Mouse (Mus musculus) limb, embryonic 15.5 days (tissue): ENCODE data around the gene Foxred2. TPM values are rescaled to one million over a fixed set of nuclear protein-coding genes. Genes with fewer than 3 reads are reported as not detected.

Experiments
- ATAC-seq: fragments of 200-750 bp; cut with Nextera tagmentation; 2 replicates; pipeline ENCODE4 v1.8.0; 2017; ENCODE audit warnings: low read depth, moderate TSS enrichment; ENCODE audit not compliant: insufficient number of reproducible peaks, low FRiP score, low TSS enrichment
- H3K27ac ChIP-seq: fragments of 300-500 bp; sonication (generic); 2 replicates; pipeline ENCODE4 v1.5.1; 2015; ENCODE audit warnings: moderate library complexity, mild to moderate bottlenecking, inconsistent platforms
- H3K27me3 ChIP-seq: fragments of 300-500 bp; sonication (generic); 2 replicates; pipeline ENCODE4 v1.6.1; 2015; ENCODE audit warnings: inconsistent platforms
- H3K36me3 ChIP-seq: fragments of 300-500 bp; sonication (generic); 2 replicates; pipeline ENCODE4 v1.6.1; 2015; ENCODE audit warnings: inconsistent platforms
- H3K4me1 ChIP-seq: fragments of 300-500 bp; sonication (generic); 2 replicates; pipeline ENCODE4 v1.6.1; 2015; ENCODE audit warnings: inconsistent platforms
- H3K4me2 ChIP-seq: fragments of 300-500 bp; sonication (generic); 2 replicates; pipeline ENCODE4 v1.6.1; 2015; ENCODE audit warnings: mild to moderate bottlenecking, inconsistent platforms
- H3K4me3 ChIP-seq: fragments of 300-500 bp; sonication (generic); 2 replicates; pipeline ENCODE4 v1.5.1; 2015; ENCODE audit warnings: mild to moderate bottlenecking, inconsistent platforms
- H3K9ac ChIP-seq: fragments of 300-500 bp; sonication (generic); 2 replicates; pipeline ENCODE4 v1.6.1; 2015; ENCODE audit warnings: inconsistent platforms
- H3K9me3 ChIP-seq: fragments of 300-500 bp; sonication (generic); 2 replicates; pipeline ENCODE4 v1.6.1; 2016; ENCODE audit warnings: inconsistent platforms
- WGBS: fragments of 180-500 bp; shearing (Covaris S2); methylation state at CpG from one replicate; pipeline ENCODE4 v1.1.7; 2015; 5-methylcytosine and 5-hydroxymethylcytosine counted together
- polyA plus RNA-seq: library from polyadenylated mRNA; unstranded; fragments of >200 nt; fragmentation: Nextera tagmentation; extraction: Ambion mirVana; gene quantifications from 2 replicates; pipeline ENCODE4 v1.2.1, GENCODE M21; 2015

Gene Foxred2
- polyA plus RNA-seq, 1 experiment from 2014 or later, result 4.2 TPM

GRCm38 (mm10) chr15:77969940-77970469, 13.5 kb upstream of the Foxred2 start:
- H3K4me1 ChIP-seq, result peaks cover 11% of the 10 kb centered on the region
- ATAC-seq, result no peak; the same call in 1 of the 2 replicates
- peak overlapping the region; percentile 98 for H3K27ac ChIP-seq
- 2% methylated on average over 15 of the region's 15 CpGs for WGBS
- H3K27me3 ChIP-seq, result no peaks in the 10 kb centered on the region
- H3K9ac ChIP-seq, result peak overlapping the region; percentile 97
- H3K36me3 ChIP-seq, result peaks cover 41% of the 10 kb centered on the region
- no peaks in the 10 kb centered on the region for H3K9me3 ChIP-seq
- peak overlapping the region; percentile 88 for H3K4me3 ChIP-seq
- H3K4me2 ChIP-seq, result peak overlapping the region; percentile 74

GRCm38 (mm10) chr15:77965117-77965528, 8.6 kb upstream of the Foxred2 start:
- peaks cover 11% of the 10 kb centered on the region for H3K4me1 ChIP-seq
- H3K27ac ChIP-seq, result no peak overlapping the region
- WGBS, result 80% methylated on average over 9 of the region's 9 CpGs
- no peaks in the 10 kb centered on the region for H3K27me3 ChIP-seq
- no peak overlapping the region for H3K9ac ChIP-seq
- H3K36me3 ChIP-seq, result peaks cover 90% of the 10 kb centered on the region
- no peak for ATAC-seq
- no peak overlapping the region for H3K4me2 ChIP-seq
- no peaks in the 10 kb centered on the region for H3K9me3 ChIP-seq
- no peak overlapping the region for H3K4me3 ChIP-seq

- H3K4me2 ChIP-seq, result no peak overlapping the region
- no peak for ATAC-seq
- WGBS, result 94% methylated on average over 5 of the region's 5 CpGs
- no peaks in the 10 kb centered on the region for H3K27me3 ChIP-seq
- 0 out of 2 replicates have a peak, but pooled peaks cover 1% of the 10 kb centered on the region for H3K4me1 ChIP-seq
- H3K36me3 ChIP-seq, result peaks cover 90% of the 10 kb centered on the region
- no peak overlapping the region for H3K4me3 ChIP-seq
- no peaks in the 10 kb centered on the region for H3K9me3 ChIP-seq
- no peak overlapping the region for H3K27ac ChIP-seq
- no peak overlapping the region for H3K9ac ChIP-seq
Measured at GRCm38 (mm10) chr15:77962447-77962846, 5.9 kb upstream of the Foxred2 start.

GRCm38 (mm10) chr15:77960693-77961092, 4.2 kb upstream of the Foxred2 start:
- Histone ChIP-seq H3K36me3 (peaks cover 73% of the 10 kb centered on the region), H3K9ac (no peak overlapping the region), H3K4me1 (peaks cover 19% of the 10 kb centered on the region), H3K27me3 (peaks cover 10% of the 10 kb centered on the region), H3K4me2 (no peak overlapping the region), H3K9me3 (no peaks in the 10 kb centered on the region), H3K4me3 (no peak overlapping the region), H3K27ac (no peak overlapping the region)
- ATAC-seq, result no peak
- 87% methylated on average over 6 of the region's 6 CpGs for WGBS

- Histone ChIP-seq H3K27me3 (peaks cover 15% of the 10 kb centered on the region), H3K27ac (no peak overlapping the region), H3K4me1 (peaks cover 23% of the 10 kb centered on the region), H3K9ac (no peak overlapping the region), H3K36me3 (peaks cover 47% of the 10 kb centered on the region), H3K9me3 (no peaks in the 10 kb centered on the region), H3K4me3 (no peak overlapping the region), H3K4me2 (no peak overlapping the region)
- ATAC-seq, result no peak
- WGBS, result 44% methylated on average over 3 of the region's 3 CpGs
Measured at GRCm38 (mm10) chr15:77958071-77958470, 1.5 kb upstream of the Foxred2 start.

GRCm38 (mm10) chr15:77957625-77958024, 1.1 kb upstream of the Foxred2 start:
- ATAC-seq, result no peak
- no peak overlapping the region for H3K4me3 ChIP-seq
- no peak overlapping the region for H3K9ac ChIP-seq
- no peak overlapping the region for H3K4me2 ChIP-seq
- peaks cover 42% of the 10 kb centered on the region for H3K36me3 ChIP-seq
- WGBS, result 33% methylated on average over 5 of the region's 5 CpGs
- H3K27ac ChIP-seq, result no peak overlapping the region
- peaks cover 15% of the 10 kb centered on the region for H3K27me3 ChIP-seq
- H3K9me3 ChIP-seq, result no peaks in the 10 kb centered on the region
- peaks cover 23% of the 10 kb centered on the region for H3K4me1 ChIP-seq

- peak overlapping the region; percentile 84 for H3K4me2 ChIP-seq
- H3K4me3 ChIP-seq, result peak overlapping the region; percentile 59
- H3K4me1 ChIP-seq, result peaks cover 23% of the 10 kb centered on the region
- H3K27me3 ChIP-seq, result peaks cover 15% of the 10 kb centered on the region
- H3K9ac ChIP-seq, result peak overlapping the region; percentile 26; the same call in 1 of the 2 replicates
- H3K27ac ChIP-seq, result no peak overlapping the region
- H3K9me3 ChIP-seq, result no peaks in the 10 kb centered on the region
- H3K36me3 ChIP-seq, result peaks cover 23% of the 10 kb centered on the region
- WGBS, result 7% methylated on average over 52 of the region's 52 CpGs
- ATAC-seq, result 0 out of 2 replicates have a peak, but pooled peaks have one; percentile 11
Measured at GRCm38 (mm10) chr15:77955440-77956403, 800 bp downstream of the Foxred2 start.

- Histone ChIP-seq H3K27ac (no peak overlapping the region), H3K27me3 (peaks cover 15% of the 10 kb centered on the region), H3K9ac (no peak overlapping the region), H3K9me3 (no peaks in the 10 kb centered on the region), H3K4me2 (no peak overlapping the region), H3K4me1 (peaks cover 23% of the 10 kb centered on the region), H3K4me3 (no peak overlapping the region), H3K36me3 (peaks cover 10% of the 10 kb centered on the region)
- WGBS, result 87% methylated on average over 2 of the region's 2 CpGs
- ATAC-seq, result no peak
Measured at GRCm38 (mm10) chr15:77954362-77954761, 2.2 kb downstream of the Foxred2 start.

- H3K4me2 ChIP-seq, result no peak overlapping the region
- peaks cover 15% of the 10 kb centered on the region for H3K27me3 ChIP-seq
- WGBS, result 90% methylated on average over 3 of the region's 3 CpGs
- H3K9ac ChIP-seq, result no peak overlapping the region
- ATAC-seq, result no peak
- H3K4me3 ChIP-seq, result no peak overlapping the region
- no peak overlapping the region for H3K27ac ChIP-seq
- peaks cover 23% of the 10 kb centered on the region for H3K4me1 ChIP-seq
- H3K9me3 ChIP-seq, result no peaks in the 10 kb centered on the region
- H3K36me3 ChIP-seq, result no peaks in the 10 kb centered on the region
Measured at GRCm38 (mm10) chr15:77952921-77953320, 3.6 kb downstream of the Foxred2 start.

- Histone ChIP-seq H3K9me3 (no peaks in the 10 kb centered on the region), H3K27ac (no peak overlapping the region), H3K4me3 (no peak overlapping the region), H3K4me1 (no peaks in the 10 kb centered on the region), H3K36me3 (peaks cover under 1% of the 10 kb centered on the region; the same call in 1 of the 2 replicates), H3K9ac (no peak overlapping the region), H3K4me2 (no peak overlapping the region), H3K27me3 (no peaks in the 10 kb centered on the region)
- ATAC-seq, result no peak
- WGBS, result 74% methylated on average over 7 of the region's 7 CpGs
Measured at GRCm38 (mm10) chr15:77949061-77949460, 7.5 kb downstream of the Foxred2 start.

- ATAC-seq, result no peak
- no peak overlapping the region for H3K9ac ChIP-seq
- WGBS, result 79% methylated on average over 4 of the region's 4 CpGs
Measured at GRCm38 (mm10) chr15:77945711-77946110, 10.8 kb downstream of the Foxred2 start.

GRCm38 (mm10) chr15:77941563-77941962, 15.0 kb downstream of the Foxred2 start:
- Histone ChIP-seq H3K4me3 (no peak overlapping the region), H3K27ac (no peak overlapping the region), H3K4me2 (no peak overlapping the region), H3K9me3 (no peaks in the 10 kb centered on the region), H3K36me3 (peaks cover 23% of the 10 kb centered on the region), H3K4me1 (no peaks in the 10 kb centered on the region), H3K27me3 (no peaks in the 10 kb centered on the region), H3K9ac (no peak overlapping the region)
- no peak for ATAC-seq
- WGBS, result 84% methylated on average over 3 of the region's 3 CpGs

More at GRCm38 (mm10) chr15:77945711-77946110, 10.8 kb downstream of the Foxred2 start:
- no peaks in the 10 kb centered on the region for H3K27me3 ChIP-seq
- H3K36me3 ChIP-seq, result peaks cover 23% of the 10 kb centered on the region
- no peak overlapping the region for H3K4me3 ChIP-seq
- no peaks in the 10 kb centered on the region for H3K9me3 ChIP-seq
- no peaks in the 10 kb centered on the region for H3K4me1 ChIP-seq
- H3K4me2 ChIP-seq, result no peak overlapping the region
- H3K27ac ChIP-seq, result no peak overlapping the region
